Comparison of ENCODE assay signal across 15 mouse cellular contexts in genomic region chr7:119285290-119285689, GRCm38 (mm10).
DNase-seq lines count a peak whose midpoint lies in the region; ATAC-seq lines count a peak whose summit lies in the region.
"Had no signal": no experiment of that assay in that cellular context is flagged by ENCODE, and none has a peak within 500 bp of the region (broad histone marks: within the 10 kb centered on the region; RNA-seq: fewer than 3 reads in every experiment).

No protein-coding gene starts in this region.

- ATAC-seq in forebrain, embryonic 13.5 days, result peak; percentile 53
- ATAC-seq: intestine, embryonic 15.5 days had no signal

- no peaks in the 10 kb centered on the region for H3K9me3 ChIP-seq in forebrain, embryonic 13.5 days (replicated peaks)
- no peaks in the 10 kb centered on the region for H3K9me3 ChIP-seq in forebrain, embryonic 10.5 days
- H3K9me3 ChIP-seq: intestine, embryonic 15.5 days; limb, embryonic 15.5 days had no signal

- H3K36me3 ChIP-seq in forebrain, embryonic 13.5 days (ENCODE audit: poor library complexity, severe bottlenecking), result no peaks in the 10 kb centered on the region
- no peaks in the 10 kb centered on the region for H3K36me3 ChIP-seq in forebrain, embryonic 10.5 days (replicated peaks)
- H3K36me3 ChIP-seq: intestine, embryonic 15.5 days; limb, embryonic 15.5 days had no signal

- intact Hi-C loops in left cerebral cortex, postnatal 36 days (cut with DNase I), result no loop called here
- intact Hi-C loops in gastrocnemius, postnatal 36 days (cut with DNase I), result no loop called here

- H3K27me3 ChIP-seq in forebrain, embryonic 13.5 days, result no peaks in the 10 kb centered on the region
- no peaks in the 10 kb centered on the region for H3K27me3 ChIP-seq in forebrain, embryonic 10.5 days (ENCODE audit: poor library complexity, severe bottlenecking)
- H3K27me3 ChIP-seq: intestine, embryonic 15.5 days; limb, embryonic 15.5 days had no signal

- no peak overlapping the region for H3K4me3 ChIP-seq in forebrain, embryonic 13.5 days
- H3K4me3 ChIP-seq in forebrain, embryonic 10.5 days, result no peak overlapping the region
- H3K4me3 ChIP-seq: intestine, embryonic 15.5 days; limb, embryonic 15.5 days had no signal

- H3K9ac ChIP-seq in forebrain, embryonic 13.5 days, result no peak overlapping the region
- H3K9ac ChIP-seq: intestine, embryonic 15.5 days; limb, embryonic 15.5 days; lung, embryonic 14.5 days had no signal

- no peak overlapping the region for H3K4me2 ChIP-seq in forebrain, embryonic 13.5 days
- H3K4me2 ChIP-seq: intestine, embryonic 15.5 days; limb, embryonic 15.5 days; lung, embryonic 14.5 days had no signal

- 82% methylated on average over 5 of the region's 5 CpGs for WGBS in forebrain, embryonic 13.5 days
- WGBS in forebrain, embryonic 10.5 days, result 88% methylated on average over 5 of the region's 5 CpGs

- no peak for DNase-seq in forebrain, embryonic 10.5 days (ENCODE audit: extremely low spot score, low spot score)
- DNase-seq in right cerebral cortex, adult 2 months (ENCODE audit: low spot score in 2 of 2), result peak; percentile 12 to 17
- DNase-seq in right cerebral cortex, postnatal 4 days, result no peak
- peak; percentile 12 to 25 for DNase-seq in left cerebral cortex, postnatal 36 days (ENCODE audit: low spot score in 2 of 2)
- DNase-seq in gastrocnemius, postnatal 36 days, result no peak
- no peak for DNase-seq in adrenal gland, postnatal 36 days
- DNase-seq in spleen, adult 18-20 months, result no peak
- DNase-seq: cerebellum, adult 9-11 months; gastrocnemius, postnatal 14 days; kidney, postnatal 36 days; lung, embryonic 14.5 days; thymus, adult 2 months had no signal

- H3K4me1 ChIP-seq in forebrain, embryonic 13.5 days, result no peaks in the 10 kb centered on the region
- H3K4me1 ChIP-seq in forebrain, embryonic 10.5 days, result peaks cover 1% of the 10 kb centered on the region
- H3K4me1 ChIP-seq: intestine, embryonic 15.5 days; limb, embryonic 15.5 days had no signal

- no peak overlapping the region for H3K27ac ChIP-seq in forebrain, embryonic 13.5 days
- no peak overlapping the region for H3K27ac ChIP-seq in forebrain, embryonic 10.5 days
- H3K27ac ChIP-seq: intestine, embryonic 15.5 days; limb, embryonic 15.5 days had no signal

Comparison
In these comparisons a context has a peak if more than half of its experiments do, and no peak if none do; other contexts are left out.
1. DNase-seq: peak in right cerebral cortex, adult 2 months (2 of 2) and left cerebral cortex, postnatal 36 days (2 of 2); none in forebrain, embryonic 10.5 days (single experiment), right cerebral cortex, postnatal 4 days (single experiment), gastrocnemius, postnatal 36 days (0 of 2), adrenal gland, postnatal 36 days (0 of 2) and spleen, adult 18-20 months (0 of 2).